Mouse (Mus musculus): ENCODE data around the gene Rhbdl3.

- no peak for TF ChIP-seq CTCF (IDR thresholded peaks at IDR 0.05; ENCODE audit: insufficient read depth, low read length)
- TF ChIP-seq POLR2A (IDR thresholded peaks at IDR 0.05; ENCODE audit: borderline replicate concordance, extremely low read depth, low read depth, low read length) = no peak
Observed at GRCm38 (mm10) chr11:80391407-80392120, 90.9 kb downstream of the Rhbdl3 start.

Data from lung, adult 2 months (tissue).